Mouse (Mus musculus) spleen, embryonic (tissue): Measurements from ENCODE around the gene Cpeb2.

Experiments
- CTCF ChIA-PET: fragments of 350-600 bp; sonication (Branson Sonifier 250); formaldehyde crosslinking; loops from one replicate; lab custom pipeline; 2022; lab: Charles Lee

Gene Cpeb2

DNA sequence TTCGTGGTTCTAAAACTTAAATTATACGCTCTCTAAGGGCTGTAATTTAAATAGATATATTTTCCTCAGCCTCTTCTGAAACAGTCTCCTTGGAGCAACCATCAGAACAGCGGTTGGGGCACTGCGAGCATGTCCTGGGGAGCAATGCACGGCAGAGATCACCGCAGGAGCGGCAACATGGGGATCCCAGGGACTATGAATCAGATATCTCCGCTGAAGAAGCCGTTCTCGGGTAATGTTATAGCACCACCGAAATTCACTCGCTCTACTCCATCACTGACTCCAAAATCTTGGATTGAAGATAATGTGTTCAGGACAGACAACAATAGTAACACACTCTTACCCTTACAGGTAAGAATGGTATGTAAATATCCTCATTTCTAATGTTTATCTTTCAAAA lies 4.3 kb downstream of the Cpeb2 start:
- CTCF ChIA-PET = no interaction called here

DNA sequence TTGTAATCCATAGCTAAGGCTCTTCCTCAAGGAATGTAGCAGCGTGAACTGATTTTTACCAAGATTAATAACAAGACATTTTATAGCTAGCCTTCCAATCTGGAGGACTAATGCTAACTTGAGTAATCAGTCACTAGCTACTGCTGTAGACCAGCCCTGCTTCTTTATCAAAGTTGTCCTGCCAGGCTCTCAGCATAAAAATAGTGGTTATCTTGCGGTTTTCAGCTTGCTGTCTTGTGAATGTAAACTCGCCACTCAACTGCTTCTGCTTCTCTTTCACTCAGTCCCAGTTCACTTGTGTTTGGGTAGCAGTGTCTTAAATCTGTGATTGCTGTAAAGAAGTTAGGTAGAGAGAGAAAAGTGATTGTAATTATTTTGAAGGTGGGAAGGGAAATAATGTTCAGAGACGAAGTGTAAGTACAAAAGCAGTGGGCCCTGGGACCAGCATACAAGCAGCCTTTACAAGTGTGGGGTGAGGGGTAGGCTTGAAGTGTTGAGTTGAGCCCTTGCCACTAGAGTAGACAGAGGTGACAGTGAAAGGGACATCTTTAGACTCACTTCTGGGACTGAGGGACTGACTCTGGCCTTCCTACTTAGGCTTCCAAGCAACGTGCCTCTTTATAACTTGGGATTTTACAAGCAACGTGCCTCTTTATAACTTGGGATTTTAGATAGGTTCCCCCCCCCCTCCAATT lies 6.3 kb downstream of the Cpeb2 start:
- CTCF ChIA-PET = no interaction called here

GRCm38 (mm10) chr5:43240729-43241128 lies 7.8 kb downstream of the Cpeb2 start:
- CTCF ChIA-PET = no interaction called here

GRCm38 (mm10) chr5:43246236-43246635 lies 13.3 kb downstream of the Cpeb2 start:
- CTCF ChIA-PET = interaction anchor here (0.7 kb wide), 1 partner anchor 928 kb away, joined by 3 read pairs; no protein-coding TSS in a partner anchor

DNA sequence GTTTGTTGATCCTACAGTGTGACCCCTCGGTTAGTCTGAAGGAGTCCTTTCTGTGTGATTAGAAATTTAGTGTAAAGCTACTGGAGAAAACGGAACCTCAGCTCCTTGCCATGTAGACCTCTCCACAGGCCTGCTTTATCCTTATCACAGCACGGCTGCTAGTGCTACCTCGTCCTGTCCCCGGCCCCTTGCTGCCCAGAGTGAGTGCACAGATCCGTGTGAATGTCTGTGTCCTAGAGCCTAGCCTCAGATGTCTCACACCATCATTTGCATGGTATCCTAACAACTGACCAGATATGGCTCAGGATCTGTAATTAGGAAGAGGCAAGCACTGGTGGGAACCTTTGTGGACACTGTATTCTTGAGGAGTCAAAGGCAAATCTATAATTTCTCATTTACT lies 14.0 kb downstream of the Cpeb2 start:
- CTCF ChIA-PET = interaction anchor here (0.7 kb wide), 1 partner anchor 927 kb away, joined by 3 read pairs; no protein-coding TSS in a partner anchor

GRCm38 (mm10) chr5:43248001-43248430 lies 15.0 kb downstream of the Cpeb2 start:
- CTCF ChIA-PET = interaction anchor here (0.7 kb wide), 1 partner anchor 238 kb away, joined by 3 read pairs; no protein-coding TSS in a partner anchor

DNA sequence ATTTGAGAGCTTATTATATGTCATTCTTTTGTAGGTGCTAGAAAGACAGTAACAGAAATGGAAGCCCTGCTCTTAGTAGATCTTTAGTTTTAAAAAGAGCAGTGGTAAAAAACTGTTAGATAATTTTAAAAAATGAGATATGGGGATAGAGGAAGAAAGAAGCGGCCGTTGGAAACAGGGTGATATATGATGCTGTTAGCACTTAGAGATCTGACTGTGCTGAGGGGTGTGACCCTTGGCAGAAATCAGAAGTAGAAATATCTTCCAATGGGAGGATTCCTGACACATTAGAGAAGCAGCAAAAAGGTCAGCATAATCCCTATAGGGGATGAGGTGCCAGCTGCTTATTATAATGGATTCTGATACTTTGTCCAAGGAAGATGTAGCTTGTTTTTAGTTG lies 24.5 kb downstream of the Cpeb2 start:
- CTCF ChIA-PET = no interaction called here

DNA sequence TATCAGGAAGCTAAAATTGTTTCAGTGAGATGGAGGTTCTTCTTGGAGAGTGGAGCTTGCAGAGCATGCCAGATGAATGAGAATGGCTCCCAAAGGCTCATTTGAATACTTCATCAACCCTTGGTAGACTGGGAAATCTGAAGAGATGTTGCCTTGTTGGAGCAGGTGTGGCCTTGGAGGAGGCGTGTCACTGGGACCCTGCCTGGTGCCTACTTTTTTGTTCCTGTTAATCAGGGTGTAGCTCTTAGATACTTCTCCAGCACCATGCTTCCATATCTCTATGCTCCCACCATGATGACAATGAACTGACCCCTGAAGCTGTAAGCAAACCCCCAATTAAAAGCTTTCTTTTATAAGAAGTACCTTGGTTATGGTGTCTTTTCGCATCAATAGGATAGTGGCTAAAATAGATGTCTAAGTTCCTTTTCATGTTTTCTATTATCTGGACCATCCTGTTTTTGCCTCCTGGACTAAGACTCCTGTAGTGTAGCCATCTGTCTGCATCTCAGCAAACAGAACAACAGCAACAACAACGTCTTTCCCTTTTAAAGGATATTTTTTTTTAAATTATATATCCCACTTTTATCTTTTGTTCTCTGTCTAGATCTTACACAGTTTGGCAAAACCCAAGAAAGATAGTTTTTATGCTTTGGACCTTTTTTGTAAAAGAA lies 25.6 kb downstream of the Cpeb2 start:
- CTCF ChIA-PET = no interaction called here

- CTCF ChIA-PET = no interaction called here
These were observed 28.8 kb downstream of the Cpeb2 start for GRCm38 (mm10) chr5:43261814-43262213.

DNA sequence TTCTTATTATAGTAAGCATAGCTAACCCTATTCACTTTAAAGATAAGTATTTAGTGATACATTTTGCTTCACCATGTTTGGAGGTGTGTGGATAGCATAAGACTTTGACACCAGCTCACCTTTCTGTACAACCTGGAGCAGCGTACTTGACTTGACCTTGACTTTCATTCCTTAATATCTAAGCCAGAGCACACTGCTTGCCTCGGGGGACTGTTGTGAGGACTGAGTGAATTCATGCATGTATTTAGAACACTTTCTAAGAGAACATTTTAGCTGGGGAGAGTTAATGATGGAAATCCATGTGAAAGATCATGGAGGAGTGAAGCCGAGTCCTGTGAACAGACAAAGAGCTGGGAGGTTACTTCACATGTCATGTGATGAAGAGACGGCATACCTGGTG lies 31.0 kb downstream of the Cpeb2 start:
- CTCF ChIA-PET = no interaction called here

- CTCF ChIA-PET = no interaction called here
These were observed 31.7 kb downstream of the Cpeb2 start for GRCm38 (mm10) chr5:43264696-43265095.

GRCm38 (mm10) chr5:43277982-43278381 lies 45.0 kb downstream of the Cpeb2 start:
- CTCF ChIA-PET = no interaction called here

- CTCF ChIA-PET = no interaction called here
These were observed 46.8 kb downstream of the Cpeb2 start for GRCm38 (mm10) chr5:43279774-43280173.

DNA sequence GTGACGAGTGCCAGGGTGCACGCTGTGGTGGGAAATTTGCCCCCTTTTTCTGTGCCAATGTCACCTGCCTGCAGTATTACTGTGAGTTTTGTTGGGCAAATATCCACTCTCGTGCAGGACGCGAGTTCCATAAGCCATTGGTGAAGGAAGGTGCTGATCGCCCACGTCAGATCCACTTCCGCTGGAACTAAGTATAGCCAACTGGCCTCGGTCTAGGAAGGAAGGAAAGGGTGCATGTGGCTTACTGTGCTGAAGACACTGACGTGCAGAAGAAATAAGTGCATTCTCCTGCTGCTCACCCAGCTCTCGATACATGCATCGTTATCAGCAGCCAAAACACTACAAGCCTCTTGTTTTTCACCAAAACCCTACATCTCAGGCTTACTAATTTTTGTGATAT lies 52.8 kb downstream of the Cpeb2 start:
- CTCF ChIA-PET = no interaction called here

DNA sequence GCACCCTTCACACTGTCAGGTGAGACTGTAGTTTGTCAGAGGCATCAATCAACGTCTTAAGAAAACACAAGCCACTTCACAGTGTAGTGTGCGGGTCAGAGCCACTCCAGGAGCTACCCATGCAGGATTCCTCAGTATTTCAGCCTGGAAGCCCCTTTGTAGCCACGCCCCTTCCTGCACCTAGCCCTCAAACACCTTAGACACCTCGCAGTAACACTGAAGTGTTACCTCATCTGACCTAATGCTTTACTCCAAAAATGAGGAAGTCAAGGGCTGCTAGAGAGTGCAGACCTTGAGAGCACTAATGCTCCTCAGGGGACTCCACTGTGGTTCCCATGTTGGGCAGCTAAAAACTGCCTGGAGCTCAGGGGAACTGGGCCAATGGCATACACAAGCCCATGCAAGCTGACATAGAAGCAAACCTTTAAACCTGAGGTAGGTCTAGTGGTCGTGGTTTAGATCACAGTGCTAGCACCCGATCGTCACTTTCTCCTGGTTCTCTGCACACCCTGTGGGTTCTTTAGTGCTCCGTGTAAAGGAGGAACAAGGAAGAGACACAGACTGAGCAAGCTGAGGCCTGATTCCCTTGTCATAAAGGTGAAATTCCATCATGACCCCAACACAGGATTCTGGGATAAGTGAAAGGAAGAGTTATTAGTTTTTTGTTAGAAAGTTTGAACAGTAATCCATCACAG lies 56.9 kb downstream of the Cpeb2 start:
- CTCF ChIA-PET = no interaction called here

- CTCF ChIA-PET = no interaction called here
These were observed 60.2 kb downstream of the Cpeb2 start for GRCm38 (mm10) chr5:43293136-43293535.

DNA sequence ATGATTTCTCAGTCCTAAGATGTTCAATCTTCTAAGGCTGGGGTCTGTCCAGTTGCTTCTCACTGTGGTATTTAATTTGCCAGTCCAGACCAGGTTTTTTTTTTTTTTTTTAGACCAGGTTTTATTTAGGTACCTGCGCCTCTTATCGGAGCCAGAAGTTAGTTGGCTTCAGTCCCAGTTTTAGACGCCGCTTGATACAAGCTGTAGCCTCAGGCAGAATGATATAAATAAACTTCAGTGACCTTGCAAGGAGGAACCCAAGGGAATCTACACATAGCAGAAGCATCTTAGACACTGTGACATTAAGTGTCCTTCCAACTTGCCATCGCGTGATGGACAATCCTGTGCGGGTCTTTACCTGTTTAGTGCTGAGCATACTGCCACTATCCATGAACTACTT lies 64.5 kb downstream of the Cpeb2 start:
- CTCF ChIA-PET = no interaction called here

GRCm38 (mm10) chr5:43298975-43299374 lies 66.0 kb downstream of the Cpeb2 start:
- CTCF ChIA-PET = no interaction called here

GRCm38 (mm10) chr5:43300076-43300475 lies 67.1 kb downstream of the Cpeb2 start:
- CTCF ChIA-PET = no interaction called here

DNA sequence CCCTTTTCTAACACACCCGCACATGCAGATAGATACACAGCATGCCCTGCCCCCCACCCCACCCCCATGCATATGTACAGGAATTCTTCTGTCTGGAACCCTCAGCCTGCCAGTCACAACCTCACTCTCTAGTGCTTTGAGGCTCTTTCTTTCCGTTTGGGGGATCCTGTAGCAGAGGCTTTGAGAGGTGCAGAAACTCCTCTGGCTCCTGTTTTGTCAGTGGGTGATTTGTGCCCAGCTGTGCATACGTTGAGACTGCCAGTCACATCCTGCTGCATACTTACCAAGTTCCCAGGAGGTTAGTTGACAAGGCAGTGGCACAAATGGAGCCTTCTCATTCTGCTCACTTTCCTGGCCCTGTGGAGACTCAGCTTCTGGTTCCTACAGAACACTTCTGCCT lies 68.0 kb downstream of the Cpeb2 start:
- CTCF ChIA-PET = no interaction called here

DNA sequence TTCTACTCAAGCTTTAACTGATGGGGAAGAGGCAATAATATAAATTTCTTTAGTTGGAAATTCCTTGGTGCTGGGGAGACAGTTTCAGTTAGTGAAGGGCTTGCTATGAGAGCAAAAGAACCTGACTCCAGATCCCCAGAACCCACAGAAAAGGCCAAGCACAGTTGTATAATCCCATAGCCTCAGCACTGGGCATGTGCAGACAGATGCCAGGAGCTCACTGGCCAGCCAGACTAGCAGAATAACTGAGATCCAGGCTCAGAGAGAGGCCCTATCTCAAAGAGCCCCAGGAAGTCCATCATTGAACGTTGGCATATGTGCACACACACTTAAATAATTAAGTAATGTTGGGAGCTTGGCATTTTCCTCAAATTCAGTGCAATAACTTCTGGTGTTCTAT lies 70.5 kb downstream of the Cpeb2 start:
- CTCF ChIA-PET = no interaction called here

GRCm38 (mm10) chr5:43305449-43305848 lies 72.5 kb downstream of the Cpeb2 start:
- CTCF ChIA-PET = no interaction called here

- CTCF ChIA-PET = no interaction called here
These were observed 77.0 kb downstream of the Cpeb2 start for GRCm38 (mm10) chr5:43309961-43310360.
